In the genomic region with DNA sequence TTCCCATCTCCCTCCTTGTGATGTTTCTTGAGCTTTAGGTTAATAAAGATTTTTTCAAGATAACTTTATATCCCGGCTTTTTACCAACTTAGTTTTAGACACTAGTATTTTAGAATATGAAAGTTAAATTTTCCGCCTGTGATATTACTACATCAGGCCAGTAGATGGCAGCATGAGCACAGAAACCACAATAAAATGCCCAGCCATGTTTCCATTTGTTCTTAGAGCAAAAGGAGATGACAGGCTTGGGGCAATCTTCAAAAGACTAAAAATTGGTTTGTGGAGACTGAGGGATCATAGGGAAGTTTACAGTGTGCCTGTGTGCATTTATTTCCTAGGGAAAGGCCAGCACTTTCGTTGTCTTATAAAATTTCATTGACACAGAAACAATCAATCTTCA, we compare ENCODE assay signal across 9 mouse cellular contexts. TPM values are rescaled to one million over a fixed set of nuclear protein-coding genes. Genes with fewer than 3 reads are reported as not detected.
DNase-seq lines count a peak whose midpoint lies in the region; ATAC-seq and TF ChIP-seq lines count a peak whose summit lies in the region.
"Had no signal": no experiment of that assay in that cellular context is flagged by ENCODE, and none has a peak within 500 bp of the region (broad histone marks: within the 10 kb centered on the region; RNA-seq: fewer than 3 reads in every experiment).

No protein-coding gene starts in this region.

- TF ChIP-seq CTCF in forebrain, postnatal 0 days (IDR thresholded peaks at IDR 0.05; ENCODE audit: low read depth), result peak; percentile 81

- DNase-seq in heart, postnatal 4 days, result peak; percentile 23
- no peak for DNase-seq in heart, adult 11 months
- peak; percentile 8 for DNase-seq in urinary bladder, postnatal 25 days (ENCODE audit: low spot score)
- DNase-seq in urinary bladder, postnatal 14 days (ENCODE audit: low spot score), result no peak
- DNase-seq in forebrain, postnatal 0 days, result peak; percentile 79
- no peak for DNase-seq in gastrocnemius, adult 18-20 months (ENCODE audit: low spot score)
- DNase-seq in urinary bladder, adult 18-20 months (ENCODE audit: low spot score in 2 of 2), result no peak

- no peaks in the 10 kb centered on the region for H3K27me3 ChIP-seq in forebrain, postnatal 0 days (ENCODE audit: insufficient read depth, low read length)
- no peaks in the 10 kb centered on the region for H3K27me3 ChIP-seq in midbrain, embryonic 15.5 days (replicated peaks)

- no peaks in the 10 kb centered on the region for H3K36me3 ChIP-seq in forebrain, postnatal 0 days (ENCODE audit: insufficient read depth)
- H3K36me3 ChIP-seq in midbrain, embryonic 15.5 days (replicated peaks), result no peaks in the 10 kb centered on the region

- peak; percentile 67; the same call in 1 of the 2 replicates for ATAC-seq in forebrain, postnatal 0 days
- ATAC-seq in midbrain, embryonic 15.5 days (replicated peaks), result peak; percentile 87

- no peaks in the 10 kb centered on the region for H3K9me3 ChIP-seq in forebrain, postnatal 0 days (ENCODE audit: low read length)
- H3K9me3 ChIP-seq in midbrain, embryonic 15.5 days, result no peaks in the 10 kb centered on the region

- WGBS in forebrain, postnatal 0 days, result 15% methylated on average over 3 of the region's 3 CpGs
- WGBS in midbrain, embryonic 15.5 days, result 10% methylated on average over 3 of the region's 3 CpGs

- H3K4me3 ChIP-seq in forebrain, postnatal 0 days (ENCODE audit: low read depth, low read length), result no peak overlapping the region
- no peak overlapping the region for H3K4me3 ChIP-seq in midbrain, embryonic 15.5 days

- H3K27ac ChIP-seq in forebrain, postnatal 0 days (ENCODE audit: low read depth, low read length), result no peak overlapping the region
- no peak overlapping the region for H3K27ac ChIP-seq in midbrain, embryonic 15.5 days

- no peak overlapping the region for H3K4me2 ChIP-seq in forebrain, postnatal 0 days (ENCODE audit: low read depth)
- H3K4me2 ChIP-seq in midbrain, embryonic 15.5 days, result no peak overlapping the region

- no peaks in the 10 kb centered on the region for H3K4me1 ChIP-seq in forebrain, postnatal 0 days (ENCODE audit: insufficient read depth)
- no peaks in the 10 kb centered on the region for H3K4me1 ChIP-seq in midbrain, embryonic 15.5 days

- no peak overlapping the region for H3K9ac ChIP-seq in forebrain, postnatal 0 days
- no peak overlapping the region for H3K9ac ChIP-seq in midbrain, embryonic 15.5 days

RNA-seq across cellular contexts. Expression of gene Olfr1009, which starts 10.6 kb away (rescaled TPM):
- total RNA-seq in heart, postnatal 4 days (2021), result not detected
- not detected in 2 replicates for total RNA-seq in forebrain, postnatal 0 days (2014; rRNA removed)
- polyA plus RNA-seq in forebrain, postnatal 0 days (2015; fragmentation: Nextera tagmentation; extraction: Ambion mirVana), result not detected in 2 replicates
- not detected in 2 replicates for polyA plus RNA-seq in midbrain, embryonic 15.5 days (2015; fragmentation: Nextera tagmentation; extraction: Ambion mirVana)
- total RNA-seq in gastrocnemius, adult 18-20 months (2021), result not detected
- total RNA-seq: heart, postnatal 36 days had no signal

RNA-seq across cellular contexts. Expression of gene Olfr1008, which starts 36.6 kb away (rescaled TPM):
- total RNA-seq in heart, postnatal 4 days (2021), result not detected
- total RNA-seq in forebrain, postnatal 0 days (2014; rRNA removed), result not detected in 2 replicates
- polyA plus RNA-seq in forebrain, postnatal 0 days (2015; fragmentation: Nextera tagmentation; extraction: Ambion mirVana), result not detected in 2 replicates
- polyA plus RNA-seq in midbrain, embryonic 15.5 days (2015; fragmentation: Nextera tagmentation; extraction: Ambion mirVana), result not detected in 2 replicates
- not detected for total RNA-seq in gastrocnemius, adult 18-20 months (2021)
- total RNA-seq: heart, postnatal 36 days had no signal

RNA-seq across cellular contexts. Expression of gene Olfr1012, which starts 36.8 kb away (rescaled TPM):
- total RNA-seq in heart, postnatal 4 days (2021), result not detected
- total RNA-seq in forebrain, postnatal 0 days (2014; rRNA removed), result not detected in 2 replicates
- polyA plus RNA-seq in forebrain, postnatal 0 days (2015; fragmentation: Nextera tagmentation; extraction: Ambion mirVana), result not detected in 2 replicates
- polyA plus RNA-seq in midbrain, embryonic 15.5 days (2015; fragmentation: Nextera tagmentation; extraction: Ambion mirVana), result not detected in 2 replicates
- total RNA-seq in gastrocnemius, adult 18-20 months (2021), result not detected
- total RNA-seq: heart, postnatal 36 days had no signal

RNA-seq across cellular contexts. Expression of gene Olfr1013, which starts 41.1 kb away (rescaled TPM):
- total RNA-seq in heart, postnatal 4 days (2021), result not detected
- total RNA-seq in forebrain, postnatal 0 days (2014; rRNA removed), result not detected in 2 replicates
- polyA plus RNA-seq in forebrain, postnatal 0 days (2015; fragmentation: Nextera tagmentation; extraction: Ambion mirVana), result not detected in 2 replicates
- not detected in 2 replicates for polyA plus RNA-seq in midbrain, embryonic 15.5 days (2015; fragmentation: Nextera tagmentation; extraction: Ambion mirVana)
- total RNA-seq in gastrocnemius, adult 18-20 months (2021), result not detected
- total RNA-seq: heart, postnatal 36 days had no signal

RNA-seq across cellular contexts. Expression of gene Olfr1014, which starts 46.7 kb away (rescaled TPM):
- total RNA-seq in heart, postnatal 4 days (2021), result not detected
- total RNA-seq in forebrain, postnatal 0 days (2014; rRNA removed), result not detected in 2 replicates
- polyA plus RNA-seq in forebrain, postnatal 0 days (2015; fragmentation: Nextera tagmentation; extraction: Ambion mirVana), result not detected in 2 replicates
- polyA plus RNA-seq in midbrain, embryonic 15.5 days (2015; fragmentation: Nextera tagmentation; extraction: Ambion mirVana), result not detected in 2 replicates
- total RNA-seq in gastrocnemius, adult 18-20 months (2021), result not detected
- total RNA-seq: heart, postnatal 36 days had no signal

Comparison
In these comparisons a context has a peak if more than half of its experiments do, and no peak if none do; other contexts are left out.
1. DNase-seq: peak in heart, postnatal 4 days (single experiment), urinary bladder, postnatal 25 days (single experiment) and forebrain, postnatal 0 days (single experiment); none in heart, adult 11 months (single experiment), urinary bladder, postnatal 14 days (single experiment), gastrocnemius, adult 18-20 months (single experiment) and urinary bladder, adult 18-20 months (0 of 2).